Comparison of ENCODE assay signal across 25 mouse cellular contexts in genomic region chr15:63670561-63670960, GRCm38 (mm10).
DNase-seq lines count a peak whose midpoint lies in the region; ATAC-seq and TF ChIP-seq lines count a peak whose summit lies in the region.
"Had no signal": no experiment of that assay in that cellular context is flagged by ENCODE, and none has a peak within 500 bp of the region (broad histone marks: within the 10 kb centered on the region; RNA-seq: fewer than 3 reads in every experiment).

No protein-coding gene starts in this region.

- H3K9ac ChIP-seq in forebrain, embryonic 15.5 days (replicated peaks), result no peak overlapping the region
- no peak overlapping the region for H3K9ac ChIP-seq in forebrain, embryonic 12.5 days
- H3K9ac ChIP-seq in hindbrain, postnatal 0 days (replicated peaks; ENCODE audit: low read length), result no peak overlapping the region
- no peak overlapping the region for H3K9ac ChIP-seq in hindbrain, embryonic 11.5 days (ENCODE audit: low read depth, low read length)
- no peak overlapping the region for H3K9ac ChIP-seq in midbrain, embryonic 15.5 days
- H3K9ac ChIP-seq in midbrain, embryonic 16.5 days (ENCODE audit: low read depth, low read length), result no peak overlapping the region
- H3K9ac ChIP-seq: embryonic facial prominence, embryonic 12.5 days; heart, embryonic 13.5 days had no signal

- H3K9me3 ChIP-seq in forebrain, embryonic 15.5 days, result no peaks in the 10 kb centered on the region
- H3K9me3 ChIP-seq in forebrain, embryonic 12.5 days, result no peaks in the 10 kb centered on the region
- no peaks in the 10 kb centered on the region for H3K9me3 ChIP-seq in hindbrain, postnatal 0 days (ENCODE audit: low read length)
- no peaks in the 10 kb centered on the region for H3K9me3 ChIP-seq in hindbrain, embryonic 11.5 days (ENCODE audit: control insufficient read depth, low read length)
- H3K9me3 ChIP-seq in midbrain, embryonic 15.5 days, result no peaks in the 10 kb centered on the region
- no peaks in the 10 kb centered on the region for H3K9me3 ChIP-seq in midbrain, embryonic 16.5 days (replicated peaks; ENCODE audit: control insufficient read depth, low read length, poor library complexity, severe bottlenecking)
- H3K9me3 ChIP-seq: embryonic facial prominence, embryonic 12.5 days; forebrain, embryonic 10.5 days; heart, embryonic 10.5 days; heart, embryonic 13.5 days had no signal

- no peaks in the 10 kb centered on the region for H3K27me3 ChIP-seq in forebrain, embryonic 15.5 days
- 0 out of 2 replicates have a peak, but pooled peaks cover 7% of the 10 kb centered on the region for H3K27me3 ChIP-seq in forebrain, embryonic 12.5 days
- H3K27me3 ChIP-seq in hindbrain, postnatal 0 days (ENCODE audit: insufficient read depth, low read length), result no peaks in the 10 kb centered on the region
- H3K27me3 ChIP-seq in hindbrain, embryonic 11.5 days (ENCODE audit: control insufficient read depth, insufficient read depth, low read length), result no peaks in the 10 kb centered on the region
- H3K27me3 ChIP-seq in midbrain, embryonic 15.5 days (replicated peaks), result no peaks in the 10 kb centered on the region
- no peaks in the 10 kb centered on the region; the same call in 1 of the 2 replicates for H3K27me3 ChIP-seq in midbrain, embryonic 16.5 days (ENCODE audit: control insufficient read depth, insufficient read depth, low read depth, low read length)
- H3K27me3 ChIP-seq: embryonic facial prominence, embryonic 12.5 days; heart, embryonic 13.5 days had no signal

- H3K4me2 ChIP-seq in forebrain, embryonic 15.5 days (replicated peaks), result no peak overlapping the region
- H3K4me2 ChIP-seq in forebrain, embryonic 12.5 days, result no peak overlapping the region
- no peak overlapping the region for H3K4me2 ChIP-seq in hindbrain, postnatal 0 days (ENCODE audit: low read depth, low read length)
- H3K4me2 ChIP-seq in hindbrain, embryonic 11.5 days (replicated peaks; ENCODE audit: low read depth, low read length), result no peak overlapping the region
- no peak overlapping the region for H3K4me2 ChIP-seq in midbrain, embryonic 15.5 days
- no peak overlapping the region for H3K4me2 ChIP-seq in midbrain, embryonic 16.5 days (ENCODE audit: low read length)
- H3K4me2 ChIP-seq: embryonic facial prominence, embryonic 12.5 days; heart, embryonic 13.5 days had no signal

- TF ChIP-seq CTCF in hindbrain, postnatal 0 days (IDR thresholded peaks at IDR 0.05; ENCODE audit: low read depth), result no peak

- H3K36me3 ChIP-seq in forebrain, embryonic 15.5 days, result no peaks in the 10 kb centered on the region
- H3K36me3 ChIP-seq in forebrain, embryonic 12.5 days (replicated peaks), result no peaks in the 10 kb centered on the region
- H3K36me3 ChIP-seq in hindbrain, postnatal 0 days (ENCODE audit: insufficient read depth, low read length), result no peaks in the 10 kb centered on the region
- H3K36me3 ChIP-seq in hindbrain, embryonic 11.5 days (ENCODE audit: control insufficient read depth, insufficient read depth, low read length), result no peaks in the 10 kb centered on the region
- H3K36me3 ChIP-seq in midbrain, embryonic 15.5 days (replicated peaks), result no peaks in the 10 kb centered on the region
- no peaks in the 10 kb centered on the region for H3K36me3 ChIP-seq in midbrain, embryonic 16.5 days (ENCODE audit: control insufficient read depth, insufficient read depth, low read length)
- H3K36me3 ChIP-seq: embryonic facial prominence, embryonic 12.5 days; forebrain, embryonic 10.5 days; heart, embryonic 10.5 days; heart, embryonic 13.5 days had no signal

- 83% methylated on average over 1 of the region's 1 CpGs for WGBS in forebrain, embryonic 15.5 days
- WGBS in forebrain, embryonic 12.5 days, result 81% methylated on average over 1 of the region's 1 CpGs
- WGBS in hindbrain, postnatal 0 days, result 42% methylated on average over 1 of the region's 1 CpGs
- WGBS in hindbrain, embryonic 11.5 days, result 90% methylated on average over 1 of the region's 1 CpGs
- WGBS in midbrain, embryonic 15.5 days, result 65% methylated on average over 1 of the region's 1 CpGs
- WGBS in midbrain, embryonic 16.5 days, result 62% methylated on average over 1 of the region's 1 CpGs

- ATAC-seq in forebrain, embryonic 15.5 days (replicated peaks), result no peak
- no peak for ATAC-seq in forebrain, embryonic 12.5 days (ENCODE audit: low FRiP score)
- ATAC-seq in hindbrain, postnatal 0 days, result 0 out of 2 replicates have a peak, but pooled peaks have one; percentile 4
- no peak for ATAC-seq in hindbrain, embryonic 11.5 days (ENCODE audit: low FRiP score)
- ATAC-seq in midbrain, embryonic 15.5 days (replicated peaks), result no peak
- no peak for ATAC-seq in midbrain, embryonic 16.5 days
- ATAC-seq: activated CD4-positive, CD25-positive, alpha-beta regulatory T cell, adult 4 months; forebrain, embryonic 14.5 days; inflammation-experienced regulatory T-cells, adult 6 months; intestine, embryonic 16.5 days had no signal

- H3K4me1 ChIP-seq in forebrain, embryonic 15.5 days, result peaks cover 9% of the 10 kb centered on the region; the same call in 1 of the 2 replicates
- H3K4me1 ChIP-seq in forebrain, embryonic 12.5 days, result 0 out of 2 replicates have a peak, but pooled peaks cover 2% of the 10 kb centered on the region
- H3K4me1 ChIP-seq in hindbrain, postnatal 0 days (ENCODE audit: insufficient read depth, low read length), result 0 out of 2 replicates have a peak, but pooled peaks cover 4% of the 10 kb centered on the region
- no peaks in the 10 kb centered on the region for H3K4me1 ChIP-seq in hindbrain, embryonic 11.5 days (replicated peaks; ENCODE audit: control insufficient read depth, insufficient read depth, low read length)
- peaks cover 2% of the 10 kb centered on the region; the same call in 1 of the 2 replicates for H3K4me1 ChIP-seq in midbrain, embryonic 15.5 days
- no peaks in the 10 kb centered on the region for H3K4me1 ChIP-seq in midbrain, embryonic 16.5 days (ENCODE audit: control insufficient read depth, insufficient read depth, low read length)
- H3K4me1 ChIP-seq: embryonic facial prominence, embryonic 12.5 days; heart, embryonic 10.5 days; heart, embryonic 13.5 days had no signal

- H3K27ac ChIP-seq in forebrain, embryonic 15.5 days (replicated peaks), result 0 out of 2 replicates have a peak overlapping the region, but pooled peaks have one; percentile 4
- H3K27ac ChIP-seq in forebrain, embryonic 12.5 days, result no peak overlapping the region
- H3K27ac ChIP-seq in hindbrain, postnatal 0 days, result peak overlapping the region; percentile 64
- no peak overlapping the region for H3K27ac ChIP-seq in hindbrain, embryonic 11.5 days (ENCODE audit: low read depth, low read length)
- H3K27ac ChIP-seq in midbrain, embryonic 15.5 days, result 0 out of 2 replicates have a peak overlapping the region, but pooled peaks have one; percentile 4
- no peak overlapping the region for H3K27ac ChIP-seq in midbrain, embryonic 16.5 days (ENCODE audit: low read length)
- H3K27ac ChIP-seq: embryonic facial prominence, embryonic 12.5 days; forebrain, embryonic 10.5 days; heart, adult 2 months; heart, embryonic 10.5 days; heart, embryonic 13.5 days had no signal

- DNase-seq in cerebellum, postnatal 10 days, result peak; percentile 52 to 60
- no peak for DNase-seq in cerebellum, postnatal 4 days (ENCODE audit: low spot score in 2 of 2)
- no peak for DNase-seq in hindbrain, postnatal 0 days (ENCODE audit: low spot score)
- DNase-seq in hindbrain, embryonic 11.5 days (ENCODE audit: low spot score), result no peak
- DNase-seq: adrenal gland, adult 8-10 months; adrenal gland, postnatal 25 days; cerebellum, adult 9-10 months; cerebellum, postnatal 36 days; gastrocnemius, postnatal 36 days; heart, adult 2 months; heart, postnatal 14 days; heart, postnatal 4 days; kidney, adult 18-20 months had no signal

- no peak overlapping the region for H3K4me3 ChIP-seq in forebrain, embryonic 15.5 days
- H3K4me3 ChIP-seq in forebrain, embryonic 12.5 days (replicated peaks), result no peak overlapping the region
- H3K4me3 ChIP-seq in hindbrain, postnatal 0 days (ENCODE audit: low read length), result no peak overlapping the region
- no peak overlapping the region for H3K4me3 ChIP-seq in hindbrain, embryonic 11.5 days (ENCODE audit: low read depth, low read length)
- H3K4me3 ChIP-seq in midbrain, embryonic 15.5 days, result no peak overlapping the region
- no peak overlapping the region for H3K4me3 ChIP-seq in midbrain, embryonic 16.5 days (ENCODE audit: low read depth, low read length)
- H3K4me3 ChIP-seq: embryonic facial prominence, embryonic 12.5 days; forebrain, embryonic 10.5 days; heart, adult 2 months; heart, embryonic 10.5 days; heart, embryonic 13.5 days had no signal

Comparison
In these comparisons a context has a peak if more than half of its experiments do, and no peak if none do; other contexts are left out.
1. DNase-seq: peak in cerebellum, postnatal 10 days (2 of 2); none in cerebellum, postnatal 4 days (0 of 2), hindbrain, postnatal 0 days (single experiment) and hindbrain, embryonic 11.5 days (single experiment).
2. H3K27ac ChIP-seq: peak in forebrain, embryonic 15.5 days (single experiment), hindbrain, postnatal 0 days (single experiment) and midbrain, embryonic 15.5 days (single experiment); none in forebrain, embryonic 12.5 days (single experiment), hindbrain, embryonic 11.5 days (single experiment) and midbrain, embryonic 16.5 days (single experiment).